Mouse (Mus musculus) midbrain, embryonic 16.5 days (tissue): ENCODE measurements around the gene Ccdc13. TPM values are rescaled to one million over a fixed set of nuclear protein-coding genes. Genes with fewer than 3 reads are reported as not detected.
A peak's percentile ranks its signal among the peaks of the same experiment; 100 is the strongest.

ENCODE experiments used
- ATAC-seq: fragments of 200-750 bp; cut with Nextera tagmentation; 2 replicates; pipeline ENCODE4 v1.8.0; 2017; ENCODE audit warnings: moderate TSS enrichment
- H3K27ac ChIP-seq: fragments of 300-500 bp; sonication (generic); 2 replicates; pipeline ENCODE4 v1.5.1; 2014; ENCODE audit warnings: mild to moderate bottlenecking, low read length, mixed read lengths
- H3K27me3 ChIP-seq: fragments of 300-500 bp; sonication (generic); 2 replicates; pipeline ENCODE4 v1.6.1; 2014; ENCODE audit warnings: low read depth, low read length, mixed read lengths; ENCODE audit not compliant: control insufficient read depth, insufficient read depth
- H3K36me3 ChIP-seq: fragments of 300-500 bp; sonication (generic); 2 replicates; pipeline ENCODE4 v1.6.1; 2014; ENCODE audit warnings: mild to moderate bottlenecking, low read length, moderate library complexity, mixed read lengths; ENCODE audit not compliant: control insufficient read depth, insufficient read depth
- H3K4me1 ChIP-seq: fragments of 300-500 bp; sonication (generic); 2 replicates; pipeline ENCODE4 v1.6.1; 2014; ENCODE audit warnings: mild to moderate bottlenecking, low read length, mixed read lengths; ENCODE audit not compliant: control insufficient read depth, insufficient read depth
- H3K4me2 ChIP-seq: fragments of 300-500 bp; sonication (generic); 2 replicates; pipeline ENCODE4 v1.6.1; 2014; ENCODE audit warnings: mild to moderate bottlenecking, low read length, mixed read lengths
- H3K4me3 ChIP-seq: fragments of 300-500 bp; sonication (generic); 2 replicates; pipeline ENCODE4 v1.5.1; 2014; ENCODE audit warnings: low read depth, mild to moderate bottlenecking, low read length, moderate library complexity, mixed read lengths
- H3K9ac ChIP-seq: fragments of 300-500 bp; sonication (generic); 2 replicates; pipeline ENCODE4 v1.6.1; 2014; ENCODE audit warnings: low read depth, low read length, mixed read lengths
- H3K9me3 ChIP-seq: fragments of 300-500 bp; sonication (generic); replicated peaks from 2 replicates; pipeline ENCODE4 v1.6.1; 2014; ENCODE audit warnings: mild to moderate bottlenecking, low read length, mixed read lengths; ENCODE audit not compliant: control insufficient read depth, poor library complexity, severe bottlenecking
- WGBS: fragments of 180-500 bp; shearing (Covaris S2); extraction: QIAGEN DNeasy Blood & Tissue Kit; methylation state at CpG from one replicate; pipeline ENCODE4 v1.1.7; 2014; 5-methylcytosine and 5-hydroxymethylcytosine counted together
- polyA plus RNA-seq: library from polyadenylated mRNA; unstranded; fragments of >200 nt; fragmentation: Nextera tagmentation; extraction: Ambion mirVana; gene quantifications from 2 replicates; pipeline ENCODE4 v1.2.1, GENCODE M21; 2015

Gene Ccdc13
- polyA plus RNA-seq, 1 experiment from 2014 or later = 5.1 TPM

GRCm38 (mm10) chr9:121761787-121762186 is 77.5 kb downstream of the Ccdc13 start:
- H3K9ac ChIP-seq = no peak overlapping the region
- H3K4me3 ChIP-seq = no peak overlapping the region
- peaks cover 20% of the 10 kb centered on the region for H3K36me3 ChIP-seq
- no peaks in the 10 kb centered on the region for H3K27me3 ChIP-seq
- no peak overlapping the region; the same call in 1 of the 2 replicates for H3K4me2 ChIP-seq
- no peak for ATAC-seq
- no peak overlapping the region for H3K27ac ChIP-seq
- WGBS = 68% methylated on average over 8 of the region's 8 CpGs
- no peaks in the 10 kb centered on the region for H3K9me3 ChIP-seq
- H3K4me1 ChIP-seq = peaks cover 28% of the 10 kb centered on the region

DNA sequence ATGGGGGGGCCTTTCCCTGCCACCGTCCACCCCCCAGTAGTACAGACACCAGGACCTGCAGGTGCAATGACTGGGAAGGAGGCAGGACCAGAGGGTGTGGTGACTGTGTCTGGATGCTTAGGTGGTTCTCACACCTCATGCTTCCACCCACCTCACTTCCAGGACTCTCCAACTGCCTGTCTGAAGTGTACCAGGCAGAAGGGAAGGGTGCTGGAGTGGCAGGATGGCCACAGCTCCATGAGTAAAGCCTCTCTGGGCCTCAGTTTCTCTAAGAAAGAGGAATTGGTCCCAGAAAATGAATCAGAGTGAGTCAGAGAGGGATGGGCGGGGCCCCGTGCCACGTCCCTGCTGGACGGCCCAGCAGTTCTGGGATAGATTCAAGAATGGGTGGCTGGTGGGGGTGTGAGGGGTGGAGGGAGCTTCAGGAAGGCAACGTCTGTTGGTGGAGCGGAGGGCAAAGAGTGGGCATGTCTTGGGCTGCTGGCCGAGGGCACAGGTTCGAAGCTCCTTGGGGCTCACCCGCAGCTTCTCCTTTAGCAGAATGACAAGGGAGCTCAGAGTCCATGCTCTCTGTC is 78.1 kb downstream of the Ccdc13 start:
- no peak for ATAC-seq
- H3K4me3 ChIP-seq = peak overlapping the region; percentile 95
- H3K27me3 ChIP-seq = no peaks in the 10 kb centered on the region
- peak overlapping the region; percentile 95 for H3K9ac ChIP-seq
- WGBS = 59% methylated on average over 10 of the region's 10 CpGs
- no peaks in the 10 kb centered on the region for H3K9me3 ChIP-seq
- no peak overlapping the region for H3K27ac ChIP-seq
- peaks cover 17% of the 10 kb centered on the region for H3K36me3 ChIP-seq
- peaks cover 28% of the 10 kb centered on the region for H3K4me1 ChIP-seq
- H3K4me2 ChIP-seq = peak overlapping the region; percentile 93

DNA sequence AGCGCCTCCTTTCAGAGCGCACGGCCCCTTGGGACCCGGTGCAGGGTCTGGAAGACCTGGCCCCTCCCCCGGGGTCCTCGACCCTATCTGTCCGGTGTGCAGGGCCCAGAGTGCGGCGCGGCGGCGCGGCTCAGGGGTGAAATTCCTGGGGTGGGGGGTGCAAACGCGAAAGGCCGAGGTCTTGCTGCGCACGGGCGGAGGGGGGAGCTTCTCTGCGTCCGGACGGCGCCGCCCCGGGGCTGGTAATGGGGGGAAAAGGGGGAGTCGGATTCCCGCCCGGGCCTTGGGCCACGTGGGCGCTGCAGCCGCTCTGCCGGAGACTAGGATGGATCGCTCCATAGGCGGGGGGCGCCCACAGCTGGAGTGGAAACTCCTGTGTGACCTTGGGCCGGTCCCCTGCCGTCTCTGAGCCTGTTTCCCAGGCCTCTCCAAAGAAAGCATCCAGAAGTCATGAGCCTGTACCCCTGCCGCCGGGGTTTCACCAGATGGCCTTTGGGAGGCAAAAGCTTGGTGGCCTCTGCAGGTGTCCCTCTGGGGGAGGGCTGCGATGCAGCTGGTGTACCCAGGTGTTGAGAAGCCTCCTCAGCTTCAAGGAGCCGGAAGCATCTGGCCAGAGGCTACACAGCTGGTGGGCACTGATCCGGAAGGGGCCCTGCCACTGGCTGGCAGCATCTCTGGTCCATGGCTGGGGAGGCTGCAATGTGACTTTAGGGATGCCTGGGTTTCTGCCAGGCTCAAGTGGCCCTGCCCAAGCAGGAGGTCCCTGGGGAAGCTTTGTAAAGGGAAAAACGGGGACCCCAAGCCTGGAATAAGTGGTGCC is 78.8 kb downstream of the Ccdc13 start:
- 0 out of 2 replicates have a peak, but pooled peaks have one; percentile 2 for ATAC-seq
- Histone ChIP-seq H3K9ac (peak overlapping the region; percentile 95), H3K4me1 (peaks cover 28% of the 10 kb centered on the region), H3K4me2 (peak overlapping the region; percentile 93), H3K36me3 (peaks cover 17% of the 10 kb centered on the region), H3K4me3 (peak overlapping the region; percentile 95), H3K27me3 (no peaks in the 10 kb centered on the region), H3K9me3 (no peaks in the 10 kb centered on the region), H3K27ac (peak overlapping the region; percentile 87)
- WGBS = 1% methylated on average over 40 of the region's 43 CpGs

- Histone ChIP-seq H3K9ac (peak within 1 kb of the TSS; percentile 95), H3K9me3 (no peaks in the 10 kb centered on the region), H3K4me1 (peaks cover 28% of the 10 kb centered on the region), H3K36me3 (peaks cover 24% of the 10 kb centered on the region), H3K27ac (peak within 1 kb of the TSS; percentile 87), H3K4me3 (peak within 1 kb of the TSS; percentile 95), H3K27me3 (no peaks in the 10 kb centered on the region), H3K4me2 (peak within 1 kb of the TSS; percentile 93)
- peak; percentile 84 for ATAC-seq
- WGBS = under 1% methylated on average over 74 of the region's 97 CpGs
Observed at GRCm38 (mm10) chr9:121759091-121760081, 79.9 kb downstream of the Ccdc13 start, which contains the start of gene Zfp651. Zfp651 (plus strand) TSS chr9:121759330.

DNA sequence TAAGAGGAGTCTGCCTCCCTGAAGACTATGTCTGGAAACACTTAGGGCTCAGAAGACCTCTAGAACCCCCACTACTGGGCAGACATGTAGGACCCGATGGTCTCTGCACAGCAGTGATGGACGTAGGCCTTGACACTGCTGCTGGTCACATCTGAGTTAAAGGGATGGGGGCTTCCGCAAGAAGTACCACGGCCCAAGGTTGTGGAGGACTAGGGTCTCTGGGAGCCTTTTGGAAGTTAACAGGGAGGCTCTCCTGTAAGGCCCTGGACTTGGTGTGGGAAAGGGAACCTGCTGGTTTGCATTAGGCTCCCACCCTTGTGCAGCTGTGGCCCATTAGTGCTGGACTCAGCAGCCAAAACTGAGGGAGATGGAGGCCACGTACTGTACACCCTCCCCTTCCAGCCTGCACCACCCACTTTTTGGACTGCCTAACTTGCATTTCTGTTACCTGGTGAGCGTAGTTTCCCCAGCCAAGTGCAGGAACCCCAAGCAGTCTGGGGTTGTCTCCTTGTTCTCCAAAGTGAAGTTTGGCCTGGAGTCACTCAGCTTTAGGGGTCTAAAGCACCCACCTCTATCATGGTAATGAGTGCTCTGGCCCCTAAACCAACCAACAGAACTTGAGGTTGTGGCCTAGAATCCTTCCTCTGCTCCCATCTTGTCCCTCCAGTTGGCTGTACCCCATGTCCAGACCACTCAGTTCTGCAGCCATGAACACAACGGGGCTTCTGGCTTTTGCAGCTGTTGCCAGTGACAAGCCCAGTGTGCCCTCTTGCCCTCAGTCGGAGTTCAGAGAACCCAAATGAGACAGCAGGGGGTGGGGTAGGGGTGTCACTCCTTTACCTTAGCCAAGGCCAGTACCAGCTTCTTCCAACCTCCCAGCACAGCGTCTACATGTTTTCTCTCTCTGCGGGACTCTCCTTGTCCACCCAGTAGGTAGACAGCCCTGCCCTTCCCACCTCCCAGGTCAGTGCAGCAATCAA is 81.1 kb downstream of the Ccdc13 start:
- Histone ChIP-seq H3K27me3 (no peaks in the 10 kb centered on the region), H3K9ac (peak overlapping the region; percentile 95), H3K4me2 (peak overlapping the region; percentile 93), H3K4me3 (peak overlapping the region; percentile 95), H3K4me1 (peaks cover 28% of the 10 kb centered on the region), H3K36me3 (peaks cover 17% of the 10 kb centered on the region), H3K27ac (no peak overlapping the region; the same call in 1 of the 2 replicates), H3K9me3 (no peaks in the 10 kb centered on the region)
- ATAC-seq = no peak
- 56% methylated on average over 10 of the region's 10 CpGs for WGBS

DNA sequence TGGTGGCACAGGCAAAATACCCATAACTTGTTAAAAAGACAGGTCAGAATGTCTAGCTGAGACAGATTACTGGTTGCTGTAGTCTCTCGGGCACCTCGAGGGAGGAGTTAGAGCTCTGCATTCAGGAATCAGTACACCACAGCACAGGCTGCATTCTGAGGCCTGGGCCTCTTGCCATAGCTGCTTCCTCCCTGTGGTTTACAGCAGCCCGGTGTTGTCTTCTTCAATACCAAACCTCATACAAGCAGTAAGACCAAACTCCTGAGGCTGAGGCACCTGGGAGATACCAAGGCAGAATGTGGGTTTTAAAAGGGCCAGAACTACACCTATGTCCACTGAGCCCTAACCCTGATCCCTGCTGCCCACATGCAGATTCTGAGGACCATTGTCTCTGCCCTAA is 81.8 kb downstream of the Ccdc13 start:
- WGBS = 77% methylated on average over 3 of the region's 3 CpGs
- Histone ChIP-seq H3K9ac (no peak overlapping the region), H3K4me2 (no peak overlapping the region), H3K4me3 (no peak overlapping the region), H3K36me3 (peaks cover 16% of the 10 kb centered on the region), H3K9me3 (no peaks in the 10 kb centered on the region), H3K27me3 (no peaks in the 10 kb centered on the region), H3K27ac (no peak overlapping the region), H3K4me1 (peaks cover 28% of the 10 kb centered on the region)
- no peak for ATAC-seq

DNA sequence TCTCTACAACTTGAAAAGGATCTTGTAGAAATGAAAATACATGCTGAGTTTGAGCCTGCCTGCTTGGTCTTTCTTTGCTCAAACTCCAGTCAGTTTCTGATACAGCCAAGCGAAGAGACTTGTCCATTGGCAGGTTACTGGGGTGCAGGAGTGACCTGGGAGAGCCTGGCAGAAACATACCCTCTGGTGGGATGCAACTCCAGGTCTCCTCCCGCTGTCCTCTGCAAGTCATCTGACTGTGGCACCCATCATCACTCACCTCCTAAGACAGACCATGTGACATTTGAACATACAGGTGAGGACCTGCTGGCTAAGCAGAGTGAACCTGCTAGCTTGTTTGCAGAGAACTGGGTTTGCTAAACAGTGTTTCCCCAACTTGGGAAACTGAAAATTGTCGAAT is 82.5 kb downstream of the Ccdc13 start:
- no peak overlapping the region for H3K4me3 ChIP-seq
- no peak for ATAC-seq
- no peak overlapping the region for H3K9ac ChIP-seq
- 89% methylated on average over 3 of the region's 3 CpGs for WGBS
- H3K9me3 ChIP-seq = no peaks in the 10 kb centered on the region
- H3K4me2 ChIP-seq = no peak overlapping the region
- peaks cover 27% of the 10 kb centered on the region for H3K4me1 ChIP-seq
- no peak overlapping the region for H3K27ac ChIP-seq
- no peaks in the 10 kb centered on the region for H3K27me3 ChIP-seq
- H3K36me3 ChIP-seq = peaks cover 18% of the 10 kb centered on the region

DNA sequence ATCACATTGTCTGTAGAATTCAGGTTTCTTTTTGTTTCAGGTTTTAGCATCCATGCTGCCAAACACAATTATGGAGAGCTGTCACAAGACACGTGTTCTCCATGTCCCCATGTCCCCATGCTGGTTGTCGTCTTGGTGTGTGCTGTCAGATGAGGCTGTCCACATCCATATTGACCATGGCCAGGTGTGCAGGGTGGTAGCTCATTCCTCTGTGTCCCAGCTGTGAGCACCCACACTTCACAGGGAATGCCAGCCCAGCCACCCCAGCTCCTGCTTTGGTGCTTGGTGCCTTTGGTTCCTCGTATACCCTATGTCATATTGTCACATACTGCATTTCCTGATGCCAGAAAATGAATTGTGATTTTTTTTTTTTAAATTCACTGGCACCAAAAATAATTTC is 84.6 kb downstream of the Ccdc13 start:
- H3K36me3 ChIP-seq = peaks cover 33% of the 10 kb centered on the region
- H3K27ac ChIP-seq = no peak overlapping the region
- peaks cover 13% of the 10 kb centered on the region for H3K4me1 ChIP-seq
- no peaks in the 10 kb centered on the region for H3K9me3 ChIP-seq
- WGBS = 93% methylated on average over 3 of the region's 3 CpGs
- H3K27me3 ChIP-seq = no peaks in the 10 kb centered on the region
- no peak for ATAC-seq
- no peak overlapping the region for H3K4me2 ChIP-seq
- H3K9ac ChIP-seq = no peak overlapping the region
- H3K4me3 ChIP-seq = no peak overlapping the region
